Mouse (Mus musculus) spleen, postnatal 14 days (tissue): ENCODE results near the gene Olfr1247.
"Not testable (repeated sequence)": the region's sequence is repeated elsewhere in the genome, so short reads cannot be mapped to it uniquely, and the experiment has no call there.

Experiments used
- DNase-seq, 2 experiments: peaks; one replicate each; pipeline ENCODE4 v3.0.0; 2021 to 2022; ENCODE audit warnings: low spot score in 2 of 2

Gene Olfr1247

DNA sequence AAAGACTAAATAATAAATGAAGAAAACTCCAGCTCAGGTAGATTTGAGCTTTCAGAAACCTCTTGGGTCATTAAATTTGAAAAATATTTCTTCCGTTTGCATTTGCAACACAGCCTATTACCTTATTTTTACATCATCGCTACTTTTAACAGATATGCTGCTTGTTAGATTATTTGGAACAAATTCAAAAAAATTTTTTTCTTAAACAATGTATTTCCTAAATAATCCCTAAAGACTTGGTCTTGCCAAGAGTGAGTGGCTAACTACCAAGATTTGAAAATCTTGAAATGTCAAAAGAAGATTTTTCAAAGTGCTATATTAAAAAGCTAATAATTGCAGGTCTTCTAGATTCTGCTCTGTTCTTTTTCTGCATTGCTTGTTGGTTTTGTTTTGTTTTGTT is at the start of gene Olfr1247:
TSS of gene Olfr1247 (minus strand) at position 101 of the 400 bp plus-strand sequence.
- no peak for DNase-seq

DNA sequence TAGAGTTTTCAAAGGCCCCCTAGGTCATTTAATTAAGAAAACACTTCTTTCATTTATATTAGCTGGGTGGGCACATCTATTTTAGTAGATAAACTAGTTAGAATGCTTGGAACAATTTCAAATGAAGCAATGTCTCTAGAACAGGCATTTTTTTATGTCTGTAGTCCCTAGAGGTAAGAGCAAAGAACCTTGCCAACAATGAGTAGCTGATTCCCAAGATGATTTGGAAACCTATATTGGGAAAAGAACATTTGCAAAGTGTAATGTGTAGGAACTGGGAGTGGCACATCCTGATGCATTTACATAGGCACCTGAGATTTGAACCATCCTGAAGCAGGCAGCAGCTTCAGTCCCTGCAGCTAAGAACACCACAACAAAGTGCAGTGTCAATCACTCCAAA is 47.4 kb upstream of the Olfr1247 start, which contains the start of gene Olfr1250:
TSS of gene Olfr1250 (minus strand) at position 101 of the 400 bp plus-strand sequence.
- no peak for DNase-seq

DNA sequence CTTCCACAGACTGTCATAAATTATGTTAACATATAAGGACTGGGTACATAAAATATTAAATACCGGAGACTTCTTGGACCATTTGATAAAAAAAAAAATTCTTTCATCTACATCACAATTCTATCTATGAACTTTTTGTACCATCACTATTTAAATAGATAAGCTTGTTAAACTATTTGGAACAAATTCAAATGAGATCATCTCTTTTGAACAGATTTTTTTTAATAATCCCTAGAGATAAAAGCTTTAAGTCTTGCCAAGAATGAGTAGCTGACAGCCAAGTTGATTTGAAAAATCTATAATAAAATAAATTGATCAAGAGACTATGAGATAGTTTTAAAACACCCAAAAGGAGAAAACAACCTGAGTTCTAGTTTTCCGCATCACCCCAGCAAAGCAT is 21.0 kb upstream of the Olfr1247 start, which contains the start of gene Olfr1249:
TSS of gene Olfr1249 (minus strand) at position 101 of the 400 bp plus-strand sequence.
- no peak for DNase-seq

DNA sequence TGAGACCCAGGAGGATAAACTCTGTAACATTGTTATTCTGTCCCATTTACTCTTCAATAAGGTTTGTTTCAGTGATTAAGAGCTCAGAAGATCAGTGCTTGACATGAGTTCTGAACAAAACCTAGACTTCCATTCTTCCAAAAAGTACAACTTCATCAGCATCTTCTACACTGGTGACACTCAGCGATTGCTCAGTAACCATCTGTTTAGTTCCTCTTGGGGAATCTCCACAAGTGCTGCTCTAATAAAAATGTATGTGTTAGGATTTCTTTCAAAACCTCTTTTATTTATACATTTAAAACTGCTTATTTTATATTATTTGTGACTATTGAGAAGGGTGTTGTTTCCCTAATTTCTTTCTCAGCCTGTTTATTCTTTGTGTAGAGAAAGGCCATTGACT is 4.2 kb upstream of the Olfr1247 start, which contains the start of gene Olfr1248:
TSS of gene Olfr1248 (minus strand) at position 101 of the 400 bp plus-strand sequence.
- not testable (repeated sequence) for DNase-seq

DNA sequence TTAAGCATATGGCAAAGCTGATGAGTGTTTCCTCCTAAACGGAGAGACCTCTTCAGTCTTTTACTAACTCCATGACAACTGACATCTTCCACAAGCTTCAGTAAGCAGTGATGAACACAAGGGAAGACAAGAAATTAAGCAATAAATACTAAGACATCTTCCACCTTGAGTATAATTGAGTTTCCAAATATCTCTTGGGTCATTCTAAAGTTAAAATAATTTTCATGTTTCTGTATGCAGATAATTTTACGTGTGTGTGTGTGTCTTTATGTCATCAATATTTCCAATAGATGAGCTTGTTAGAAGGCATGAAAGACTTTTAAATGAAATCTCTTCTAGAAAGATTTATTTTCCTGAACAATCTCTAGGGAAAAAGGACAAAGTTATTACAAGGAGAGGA is 20.9 kb downstream of the Olfr1247 start, which contains the start of gene Olfr1246:
TSS of gene Olfr1246 (minus strand) at position 101 of the 400 bp plus-strand sequence.
- DNase-seq: no peak

DNA sequence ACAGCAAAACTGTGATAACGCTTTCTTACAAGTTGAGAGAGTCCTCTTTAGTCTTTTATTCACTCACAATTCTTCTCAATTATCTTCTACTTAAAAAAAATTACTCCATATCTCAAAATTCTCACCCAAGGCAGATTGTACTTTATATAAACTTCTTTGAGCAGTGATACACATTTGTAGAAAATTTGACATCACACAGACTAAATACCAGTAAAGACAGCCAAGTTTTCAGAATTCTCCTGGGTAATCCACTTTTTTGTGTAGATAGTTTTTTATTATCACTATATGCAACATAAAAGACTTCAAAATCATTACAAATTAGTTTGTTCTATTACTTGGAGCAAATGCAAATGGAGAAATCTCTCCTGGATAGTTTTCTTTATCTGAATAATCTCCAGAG is 35.6 kb downstream of the Olfr1247 start, which contains the start of gene Olfr1245:
TSS of gene Olfr1245 (minus strand) at position 101 of the 400 bp plus-strand sequence.
- no peak for DNase-seq

DNA sequence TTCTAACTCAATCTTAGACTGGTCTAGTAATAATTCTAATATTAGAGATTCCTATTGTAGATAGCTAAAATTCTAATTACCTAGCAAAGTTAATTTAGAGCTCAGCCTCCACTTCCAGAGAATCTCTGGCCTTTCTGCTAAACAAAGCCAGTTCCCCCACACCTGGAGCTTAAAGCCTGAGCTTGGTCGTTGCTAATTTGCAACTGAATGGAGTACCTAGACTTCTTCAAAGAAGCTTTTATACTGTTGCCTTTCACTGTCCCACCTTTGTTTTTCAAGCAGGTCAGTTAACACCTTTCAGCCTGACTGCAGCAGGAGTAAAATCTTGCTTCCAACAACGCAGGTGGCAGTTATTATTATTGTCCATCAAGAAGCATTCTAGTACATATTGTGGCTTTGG is 51.2 kb downstream of the Olfr1247 start:
- not testable (repeated sequence) for DNase-seq
